Mouse (Mus musculus): ENCODE results near the gene Pbx1. TPM values are rescaled to one million over a fixed set of nuclear protein-coding genes. Genes with fewer than 3 reads are reported as not detected.
A peak's percentile ranks its signal among the peaks of the same experiment; 100 is the strongest.

Gene Pbx1
- polyA plus RNA-seq, 1 experiment = 80.6 TPM

GRCm38 (mm10) chr1:168295782-168296181 lies 136.3 kb downstream of the Pbx1 start:
- no peak for TF ChIP-seq GATA1 (IDR thresholded peaks at IDR 0.05; ENCODE audit: borderline replicate concordance, low read length)
- TF ChIP-seq FLI1 (IDR thresholded peaks at IDR 0.05; ENCODE audit: low read length) = no peak
- Histone ChIP-seq H3K36me3 (replicated peaks; ENCODE audit: low read length) (peaks cover 60% of the 10 kb centered on the region), H3K4me3 (replicated peaks) (no peak overlapping the region), H3K4me1 (peaks cover 79% of the 10 kb centered on the region), H3K27me3 (replicated peaks) (no peaks in the 10 kb centered on the region), H3K9me3 (no peaks in the 10 kb centered on the region)

GRCm38 (mm10) chr1:168293673-168294072 lies 138.4 kb downstream of the Pbx1 start:
- peaks cover 61% of the 10 kb centered on the region for H3K36me3 ChIP-seq (replicated peaks; ENCODE audit: low read length)
- H3K4me3 ChIP-seq (replicated peaks) = no peak overlapping the region
- no peak for TF ChIP-seq GATA1 (IDR thresholded peaks at IDR 0.05; ENCODE audit: borderline replicate concordance, low read length)
- TF ChIP-seq FLI1 (IDR thresholded peaks at IDR 0.05; ENCODE audit: low read length) = no peak
- H3K9me3 ChIP-seq = no peaks in the 10 kb centered on the region
- no peaks in the 10 kb centered on the region for H3K27me3 ChIP-seq (replicated peaks)
- H3K4me1 ChIP-seq = peaks cover 81% of the 10 kb centered on the region

GRCm38 (mm10) chr1:168292106-168292505 lies 140.0 kb downstream of the Pbx1 start:
- Histone ChIP-seq H3K4me3 (replicated peaks) (no peak overlapping the region), H3K4me1 (peaks cover 81% of the 10 kb centered on the region), H3K36me3 (replicated peaks; ENCODE audit: low read length) (peaks cover 46% of the 10 kb centered on the region), H3K27me3 (replicated peaks) (no peaks in the 10 kb centered on the region), H3K9me3 (no peaks in the 10 kb centered on the region)
- no peak for TF ChIP-seq FLI1 (IDR thresholded peaks at IDR 0.05; ENCODE audit: low read length)
- no peak for TF ChIP-seq GATA1 (IDR thresholded peaks at IDR 0.05; ENCODE audit: borderline replicate concordance, low read length)

DNA sequence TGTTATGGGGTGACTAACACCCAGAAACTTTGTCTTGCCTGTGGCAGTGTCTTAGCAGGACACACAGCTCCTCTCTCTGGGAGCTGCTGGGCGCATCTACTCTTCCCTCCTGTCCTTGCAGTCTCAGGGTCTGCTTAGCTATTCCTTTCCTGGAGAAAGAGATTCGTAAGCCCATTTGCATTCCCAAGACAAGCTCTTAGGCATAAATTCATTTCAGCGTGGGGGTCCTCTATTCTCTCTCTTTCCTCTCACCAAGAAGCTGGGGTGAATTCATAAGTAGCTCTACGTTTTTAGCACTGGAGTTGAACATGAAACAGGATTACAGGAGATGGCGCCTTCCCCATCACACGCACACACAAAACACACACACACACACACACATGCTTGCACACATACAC lies 140.4 kb downstream of the Pbx1 start:
- TF ChIP-seq GATA1 (IDR thresholded peaks at IDR 0.05; ENCODE audit: borderline replicate concordance, low read length) = no peak
- TF ChIP-seq FLI1 (IDR thresholded peaks at IDR 0.05; ENCODE audit: low read length) = no peak
- H3K9me3 ChIP-seq = no peaks in the 10 kb centered on the region
- peaks cover 83% of the 10 kb centered on the region for H3K4me1 ChIP-seq
- H3K4me3 ChIP-seq (replicated peaks) = no peak overlapping the region
- peaks cover 44% of the 10 kb centered on the region for H3K36me3 ChIP-seq (replicated peaks; ENCODE audit: low read length)
- H3K27me3 ChIP-seq (replicated peaks) = no peaks in the 10 kb centered on the region

- TF ChIP-seq GATA1 (IDR thresholded peaks at IDR 0.05; ENCODE audit: borderline replicate concordance, low read length) (no peak), FLI1 (IDR thresholded peaks at IDR 0.05; ENCODE audit: low read length) (no peak)
- Histone ChIP-seq H3K4me1 (peaks cover 83% of the 10 kb centered on the region), H3K27me3 (replicated peaks) (no peaks in the 10 kb centered on the region), H3K9me3 (no peaks in the 10 kb centered on the region), H3K4me3 (replicated peaks) (peak overlapping the region; percentile 57), H3K36me3 (replicated peaks; ENCODE audit: low read length) (peaks cover 47% of the 10 kb centered on the region)
Observed at GRCm38 (mm10) chr1:168291001-168291642, 140.9 kb downstream of the Pbx1 start.

GRCm38 (mm10) chr1:168290236-168290985 lies 141.7 kb downstream of the Pbx1 start:
- TF ChIP-seq GATA1 (IDR thresholded peaks at IDR 0.05; ENCODE audit: borderline replicate concordance, low read length) = no peak
- TF ChIP-seq FLI1 (IDR thresholded peaks at IDR 0.05; ENCODE audit: low read length) = no peak
- Histone ChIP-seq H3K4me3 (replicated peaks) (no peak overlapping the region), H3K9me3 (no peaks in the 10 kb centered on the region), H3K27me3 (replicated peaks) (no peaks in the 10 kb centered on the region), H3K36me3 (replicated peaks; ENCODE audit: low read length) (peaks cover 53% of the 10 kb centered on the region), H3K4me1 (peaks cover 89% of the 10 kb centered on the region)

GRCm38 (mm10) chr1:168288891-168289545 lies 143.1 kb downstream of the Pbx1 start:
- H3K4me1 ChIP-seq = peaks cover 97% of the 10 kb centered on the region
- H3K36me3 ChIP-seq (replicated peaks; ENCODE audit: low read length) = peaks cover 56% of the 10 kb centered on the region
- H3K4me3 ChIP-seq (replicated peaks) = peak overlapping the region; percentile 76
- no peaks in the 10 kb centered on the region for H3K9me3 ChIP-seq
- no peak for TF ChIP-seq FLI1 (IDR thresholded peaks at IDR 0.05; ENCODE audit: low read length)
- no peak for TF ChIP-seq GATA1 (IDR thresholded peaks at IDR 0.05; ENCODE audit: borderline replicate concordance, low read length)
- no peaks in the 10 kb centered on the region for H3K27me3 ChIP-seq (replicated peaks)

- H3K36me3 ChIP-seq (replicated peaks; ENCODE audit: low read length) = peaks cover 58% of the 10 kb centered on the region
- TF ChIP-seq GATA1 (IDR thresholded peaks at IDR 0.05; ENCODE audit: borderline replicate concordance, low read length) (peak; percentile 79; the same call in 2 of the 3 replicates), FLI1 (IDR thresholded peaks at IDR 0.05; ENCODE audit: low read length) (no peak)
- no peaks in the 10 kb centered on the region for H3K27me3 ChIP-seq (replicated peaks)
- no peaks in the 10 kb centered on the region for H3K9me3 ChIP-seq
- H3K4me1 ChIP-seq = peaks cover 99% of the 10 kb centered on the region
- H3K4me3 ChIP-seq (replicated peaks) = peak overlapping the region; percentile 88
Observed at GRCm38 (mm10) chr1:168287843-168288591, 144.1 kb downstream of the Pbx1 start.

- peaks cover 97% of the 10 kb centered on the region for H3K4me1 ChIP-seq
- H3K9me3 ChIP-seq = no peaks in the 10 kb centered on the region
Observed at GRCm38 (mm10) chr1:168286862-168287650, 145.0 kb downstream of the Pbx1 start.

More at GRCm38 (mm10) chr1:168286862-168287650, 145.0 kb downstream of the Pbx1 start:
- Histone ChIP-seq H3K4me3 (replicated peaks) (peak overlapping the region; percentile 88), H3K36me3 (replicated peaks; ENCODE audit: low read length) (peaks cover 53% of the 10 kb centered on the region), H3K27me3 (replicated peaks) (no peaks in the 10 kb centered on the region)
- TF ChIP-seq FLI1 (IDR thresholded peaks at IDR 0.05; ENCODE audit: low read length) (no peak), GATA1 (IDR thresholded peaks at IDR 0.05; ENCODE audit: borderline replicate concordance, low read length) (no peak)
